Mouse (Mus musculus) lung, adult 2 months (tissue): ENCODE measurements around the gene Cabp4. TPM values are rescaled to one million over a fixed set of nuclear protein-coding genes. Genes with fewer than 3 reads are reported as not detected.
A peak's percentile ranks its signal among the peaks of the same experiment; 100 is the strongest.
"Not testable (repeated sequence)": the region's sequence is repeated elsewhere in the genome, so short reads cannot be mapped to it uniquely, and the experiment has no call there.

Experiments used
- DNase-seq: peaks from one replicate; pipeline ENCODE4 v3.0.0; 2022
- H3K4me1 ChIP-seq: fragments of 200-500 bp; 2 replicates; pipeline ENCODE4 v1.6.1; 2011; ENCODE audit warnings: low read length; ENCODE audit not compliant: control insufficient read depth, insufficient read depth
- H3K4me3 ChIP-seq: fragments of 200-500 bp; replicated peaks from 2 replicates; pipeline ENCODE3; 2011; ENCODE audit warnings: low read depth, mild to moderate bottlenecking, control low read depth, low read length; ENCODE audit errors: extremely low read depth
- CTCF ChIP-seq: fragments of 200-500 bp; IDR thresholded peaks from 2 replicates; pipeline ENCODE4 v1.5.1; 2011; ENCODE audit warnings: mild to moderate bottlenecking, low read length, control low read depth; ENCODE audit not compliant: insufficient read depth
- POLR2A ChIP-seq: fragments of 200-500 bp; IDR thresholded peaks from 2 replicates; pipeline ENCODE4 v1.6.1; 2011; ENCODE audit warnings: low read depth, mild to moderate bottlenecking, control low read depth, low read length, borderline replicate concordance; ENCODE audit errors: extremely low read depth
- WGBS: fragments of 180-500 bp; shearing (Covaris S2); methylation state at CpG from one replicate; pipeline ENCODE4 v1.1.7; 2018; 5-methylcytosine and 5-hydroxymethylcytosine counted together
- polyA plus RNA-seq: library from polyadenylated mRNA; depleted of rRNA; stranded (reverse); fragments of >200 nt; gene quantifications from 2 replicates; pipeline ENCODE4 v1.2.3, GENCODE M21; 2012

Cabp4 gene
- polyA plus RNA-seq, 1 experiment = not detected

DNA sequence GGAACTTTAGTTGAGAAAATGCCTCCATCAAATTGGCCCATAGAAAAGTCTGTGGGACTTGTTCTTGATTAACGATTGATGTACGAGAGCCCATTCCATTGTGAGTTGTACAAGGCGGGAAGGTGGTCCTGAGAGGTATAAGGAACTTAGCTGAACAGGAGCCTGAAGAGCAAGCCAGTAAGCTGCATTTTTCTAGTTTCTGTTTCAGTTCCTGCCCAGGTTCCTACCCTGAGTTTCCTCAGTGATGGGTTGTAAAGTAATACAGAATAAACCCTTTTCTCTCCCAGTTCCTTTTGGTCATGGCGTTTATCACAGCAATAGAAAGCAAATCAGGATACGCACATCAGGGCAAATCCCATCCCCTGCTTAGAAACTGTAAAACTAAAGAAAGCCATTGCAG is 5.9 kb downstream of the Cabp4 start:
- no peak for DNase-seq
- Histone ChIP-seq H3K4me1 (no peaks in the 10 kb centered on the region), H3K4me3 (no peak overlapping the region)
- TF ChIP-seq CTCF = no peak
- no peak for TF ChIP-seq POLR2A
- 74% methylated on average over 5 of the region's 5 CpGs for WGBS

DNA sequence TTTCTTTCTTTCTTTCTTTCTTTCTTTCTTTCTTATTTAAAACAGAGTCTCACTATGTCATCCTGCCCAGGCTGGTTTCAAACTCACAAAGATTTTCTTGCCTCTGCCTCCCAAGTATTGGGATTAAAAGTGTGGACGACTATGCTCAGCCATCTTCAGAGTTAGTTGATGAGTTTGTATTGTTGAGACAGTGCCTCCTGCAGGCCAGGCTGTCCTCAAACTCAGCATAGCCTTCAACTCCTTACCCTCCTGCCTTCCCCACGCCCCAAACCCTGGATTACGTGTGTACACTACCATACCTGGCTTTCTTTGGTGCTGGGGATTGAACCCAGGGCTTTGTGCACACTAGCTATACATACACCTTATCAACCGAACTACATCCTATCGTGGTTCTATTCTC is 7.4 kb downstream of the Cabp4 start:
- WGBS = 76% methylated on average over 5 of the region's 5 CpGs
- no peak for DNase-seq
- no peak for TF ChIP-seq CTCF
- no peak for TF ChIP-seq POLR2A
- H3K4me1 ChIP-seq = no peaks in the 10 kb centered on the region
- H3K4me3 ChIP-seq = no peak overlapping the region

DNA sequence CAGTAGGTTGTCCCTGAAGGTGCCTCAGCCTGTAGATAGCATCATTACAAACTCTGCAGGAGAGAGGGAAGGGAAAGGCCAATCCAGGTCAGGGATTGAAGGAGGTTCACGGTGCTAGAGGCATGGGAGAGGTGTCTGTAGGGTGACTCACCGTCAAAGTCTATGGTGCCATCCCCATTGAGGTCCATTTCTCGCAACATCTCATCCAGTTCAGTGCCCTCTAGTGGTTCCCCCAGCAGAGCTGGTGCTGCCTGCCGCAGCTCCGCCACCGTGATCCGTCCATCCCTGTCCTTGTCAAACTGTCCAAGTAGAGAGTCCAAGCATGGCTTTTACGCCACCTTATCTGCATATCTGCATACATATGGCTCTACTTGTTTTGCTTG is 7.9 kb downstream of the Cabp4 start:
- not testable (repeated sequence) for H3K4me1 ChIP-seq, DNase-seq, H3K4me3 ChIP-seq
- peak; percentile 52; the same call in 1 of the 2 replicates for TF ChIP-seq CTCF
- 14% methylated on average over 8 of the region's 8 CpGs for WGBS

DNA sequence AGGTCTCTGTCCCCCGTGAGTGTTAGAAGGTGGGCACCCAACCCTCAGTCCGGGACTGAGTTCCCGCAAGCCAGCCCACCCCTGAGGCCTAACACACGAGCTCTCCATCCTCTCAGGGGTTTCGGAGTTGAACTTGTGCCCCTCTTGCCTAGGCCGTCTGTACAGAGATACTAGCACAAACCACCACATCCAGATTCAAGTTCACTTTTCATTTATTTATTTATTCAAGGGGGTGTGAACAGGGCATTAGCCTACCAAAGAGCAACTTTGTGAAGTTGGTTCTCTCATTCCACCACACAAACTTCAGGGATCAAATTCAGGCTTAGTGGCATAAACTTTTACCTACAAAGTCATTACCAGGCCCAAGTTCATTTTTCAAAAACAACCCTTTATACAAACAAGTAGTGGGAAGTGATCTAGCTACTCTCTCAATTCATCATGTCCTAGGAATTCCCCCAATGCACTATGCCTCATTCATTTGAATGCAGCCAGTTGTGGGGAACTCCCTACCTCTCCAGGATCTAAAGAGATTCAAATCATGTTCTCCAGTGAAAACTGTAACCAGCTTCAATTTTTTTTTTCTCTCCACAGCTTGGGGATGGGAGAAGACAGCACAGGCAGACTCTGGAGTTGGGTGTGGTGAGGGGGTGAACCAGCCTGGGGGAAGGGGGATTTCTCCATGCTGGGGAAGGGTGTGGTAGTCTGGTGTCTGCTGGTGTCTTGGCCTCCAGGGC is 8.4 kb downstream of the Cabp4 start:
- H3K4me3 ChIP-seq, H3K4me1 ChIP-seq, DNase-seq: not testable (repeated sequence)
- 79% methylated on average over 6 of the region's 6 CpGs for WGBS

DNA sequence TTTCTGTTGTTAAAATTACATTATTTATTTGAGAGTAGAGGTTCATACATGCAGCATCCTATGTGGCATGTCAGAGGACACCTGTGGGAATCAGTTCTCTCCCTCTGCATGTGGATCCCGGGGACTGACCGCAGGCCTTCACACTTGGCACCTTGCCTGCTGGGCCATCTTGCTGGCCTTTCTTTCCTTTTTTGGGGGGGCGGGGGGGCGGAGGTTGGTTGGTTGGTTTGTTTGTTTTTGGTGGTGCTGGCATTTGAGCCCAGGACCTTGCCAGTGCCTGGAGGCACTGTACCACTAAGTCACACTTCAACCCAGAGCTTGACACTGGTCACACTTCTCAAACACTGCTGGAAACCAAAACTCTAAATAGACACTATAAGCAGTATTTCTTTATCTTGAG is 9.5 kb downstream of the Cabp4 start:
- no peaks in the 10 kb centered on the region for H3K4me1 ChIP-seq
- no peak for TF ChIP-seq CTCF
- TF ChIP-seq POLR2A = no peak
- no peak for DNase-seq
- 76% methylated on average over 4 of the region's 4 CpGs for WGBS
- no peak overlapping the region for H3K4me3 ChIP-seq

DNA sequence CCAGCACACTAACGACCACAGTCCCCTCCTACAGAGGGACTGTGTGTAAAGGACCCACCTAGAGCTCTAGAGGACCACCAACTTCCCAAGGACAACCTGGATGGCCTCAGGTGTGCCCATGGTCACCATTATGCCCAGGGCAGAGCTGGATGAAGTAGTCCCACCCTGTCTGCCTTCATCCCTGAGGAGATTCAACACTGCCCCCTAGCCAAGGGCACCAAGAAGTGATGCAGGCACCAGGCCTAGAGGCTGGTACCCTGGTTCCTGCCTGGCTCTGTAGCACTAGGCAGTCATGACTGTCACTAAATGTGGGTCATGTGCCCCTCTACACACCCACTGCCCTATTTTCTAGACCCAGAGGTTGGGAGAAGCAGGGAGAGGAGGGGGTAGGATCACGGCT is 12.1 kb downstream of the Cabp4 start:
- TF ChIP-seq CTCF = no peak
- no peak for TF ChIP-seq POLR2A
- Histone ChIP-seq H3K4me3 (no peak overlapping the region), H3K4me1 (peaks cover 4% of the 10 kb centered on the region; the same call in 1 of the 2 replicates)
- DNase-seq = no peak
- 86% methylated on average over 2 of the region's 2 CpGs for WGBS

DNA sequence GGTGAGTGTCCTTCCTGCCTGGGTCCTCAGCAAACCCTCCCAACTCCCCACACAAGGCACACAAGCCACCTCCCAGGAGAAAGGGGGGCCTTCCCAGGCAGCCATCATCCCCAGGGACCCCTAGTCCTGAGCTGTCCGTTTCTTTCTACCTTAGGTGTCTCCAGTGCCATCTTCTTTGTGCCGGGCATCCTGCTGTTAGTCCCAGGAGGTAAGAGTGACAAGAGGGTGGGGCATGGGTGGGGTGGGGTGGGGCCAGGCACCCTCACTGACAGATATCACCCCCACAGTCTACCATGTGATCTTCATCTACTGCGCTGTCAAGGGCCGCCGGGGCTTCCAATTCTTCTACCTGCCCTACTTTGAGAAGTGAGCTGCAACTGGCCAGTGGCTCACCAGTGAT is 12.8 kb downstream of the Cabp4 start:
- Histone ChIP-seq H3K4me3 (no peak overlapping the region), H3K4me1 (peaks cover 7% of the 10 kb centered on the region; the same call in 1 of the 2 replicates)
- DNase-seq = no peak
- 87% methylated on average over 5 of the region's 5 CpGs for WGBS
- TF ChIP-seq POLR2A (no peak), CTCF (no peak)

DNA sequence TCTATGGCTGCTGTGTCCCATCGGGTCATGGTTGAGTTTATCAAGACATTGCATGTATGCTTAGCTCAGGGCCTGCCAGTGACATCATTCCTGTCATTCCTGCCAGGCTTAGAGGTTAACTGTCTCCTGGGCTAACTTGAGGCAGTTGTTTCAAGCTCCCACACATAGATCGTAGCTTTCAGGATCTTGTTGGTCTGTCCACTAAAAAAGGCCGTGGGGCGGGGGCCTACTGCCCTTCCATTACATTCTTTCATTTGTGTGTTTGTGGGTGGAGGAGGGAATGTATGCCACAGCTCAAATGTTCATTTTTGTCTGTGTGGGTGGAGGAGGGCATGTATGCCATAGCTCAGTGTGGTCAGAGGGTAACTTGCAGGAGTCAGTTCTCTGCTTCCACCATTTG is 13.7 kb downstream of the Cabp4 start:
- H3K4me1 ChIP-seq = peaks cover 10% of the 10 kb centered on the region; the same call in 1 of the 2 replicates
- no peak overlapping the region for H3K4me3 ChIP-seq
- DNase-seq = no peak
- 79% methylated on average over 4 of the region's 4 CpGs for WGBS
- TF ChIP-seq POLR2A (no peak), CTCF (no peak)

DNA sequence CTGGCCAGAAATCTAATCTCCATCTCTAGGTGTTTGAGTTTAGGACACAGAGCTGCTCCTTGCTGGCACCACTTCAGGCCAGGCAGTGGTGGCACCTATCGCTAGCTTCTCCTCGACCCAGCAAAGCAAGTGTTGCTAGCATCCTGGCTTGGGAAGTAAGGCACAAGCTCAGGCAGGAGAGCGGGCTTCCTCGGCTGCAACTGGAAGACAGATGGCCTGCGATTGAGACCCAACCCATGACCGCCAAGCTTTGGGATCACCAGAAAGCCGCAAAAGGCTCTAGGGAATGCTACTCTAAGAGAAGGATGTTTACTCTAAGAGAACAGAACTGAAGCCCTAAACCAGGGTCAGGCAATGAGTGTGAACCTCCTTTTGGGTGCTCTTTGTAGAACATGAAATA is 14.4 kb downstream of the Cabp4 start:
- TF ChIP-seq CTCF = no peak
- TF ChIP-seq POLR2A = no peak

DNA sequence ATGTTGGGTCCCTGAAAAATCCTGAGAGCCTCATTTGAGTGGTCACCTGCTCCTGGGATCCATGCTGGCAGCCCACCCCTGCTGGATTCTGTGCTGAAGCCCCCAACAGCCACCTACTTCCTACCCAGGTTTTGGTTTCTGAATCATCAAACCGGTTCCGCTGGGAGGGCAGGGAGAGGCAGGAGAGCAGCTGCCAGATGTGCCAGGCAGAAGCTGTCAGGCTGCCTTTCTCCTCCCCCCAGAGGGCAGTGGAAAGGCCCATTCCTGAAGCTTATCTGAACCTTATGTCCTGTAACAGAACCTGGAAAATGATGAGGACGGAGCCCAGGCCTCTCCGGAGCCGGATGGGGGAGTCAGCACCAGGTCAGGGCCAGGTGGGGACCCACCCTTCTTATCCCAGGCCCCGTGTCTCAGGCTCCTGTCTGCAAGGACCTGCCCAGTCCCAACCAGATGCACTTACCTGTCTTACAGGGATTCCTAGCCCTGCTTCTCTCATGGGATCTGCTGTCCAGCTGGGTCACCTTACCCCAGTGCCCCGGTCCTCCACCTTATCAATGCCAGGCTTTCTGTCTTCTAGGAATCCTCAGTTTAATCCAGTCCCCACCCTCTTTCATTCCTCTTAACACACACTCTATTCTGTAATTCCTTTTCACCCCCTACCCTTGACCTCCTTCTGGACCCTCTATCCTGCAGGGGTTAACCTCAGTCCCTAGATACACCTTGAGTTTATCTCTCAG is 16.9 kb downstream of the Cabp4 start:
- Histone ChIP-seq H3K4me3 (no peak overlapping the region), H3K4me1 (peaks cover 10% of the 10 kb centered on the region; the same call in 1 of the 2 replicates)
- DNase-seq = peak; percentile 39
- TF ChIP-seq CTCF (no peak), POLR2A (no peak)
- WGBS = 42% methylated on average over 7 of the region's 7 CpGs

More for the DNA sequence above, 14.4 kb downstream of the Cabp4 start:
- DNase-seq = no peak
- Histone ChIP-seq H3K4me1 (peaks cover 10% of the 10 kb centered on the region; the same call in 1 of the 2 replicates), H3K4me3 (no peak overlapping the region)
- WGBS = 85% methylated on average over 7 of the region's 7 CpGs
